Comparison of ENCODE assay signal across 25 mouse cellular contexts in genomic region chr9:9311627-9312265, GRCm38 (mm10).
DNase-seq lines count a peak whose midpoint lies in the region; ATAC-seq lines count a peak whose summit lies in the region.
"Had no signal": no experiment of that assay in that cellular context is flagged by ENCODE, and none has a peak within 500 bp of the region (broad histone marks: within the 10 kb centered on the region; RNA-seq: fewer than 3 reads in every experiment).

No protein-coding gene starts in this region.

- no peak for ATAC-seq in neural tube, embryonic 15.5 days (ENCODE audit: low FRiP score)
- no peak for ATAC-seq in embryonic facial prominence, embryonic 11.5 days (replicated peaks; ENCODE audit: insufficient number of reproducible peaks, low FRiP score, low TSS enrichment, low read depth)
- ATAC-seq: CD4-positive, CD25-positive, alpha-beta regulatory T cell, adult 4 months; forebrain, embryonic 15.5 days; liver, embryonic 12.5 days; liver, postnatal 0 days had no signal

- H3K4me1 ChIP-seq in neural tube, embryonic 15.5 days = no peaks in the 10 kb centered on the region
- H3K4me1 ChIP-seq in embryonic facial prominence, embryonic 11.5 days (ENCODE audit: control insufficient read depth, insufficient read depth, low read length) = no peaks in the 10 kb centered on the region
- H3K4me1 ChIP-seq: forebrain, embryonic 15.5 days; heart, embryonic 13.5 days; liver, embryonic 12.5 days had no signal

- H3K36me3 ChIP-seq in neural tube, embryonic 15.5 days = no peaks in the 10 kb centered on the region
- no peaks in the 10 kb centered on the region for H3K36me3 ChIP-seq in embryonic facial prominence, embryonic 11.5 days (replicated peaks; ENCODE audit: control insufficient read depth, insufficient read depth, low read depth, low read length)
- H3K36me3 ChIP-seq: embryonic facial prominence, embryonic 13.5 days; forebrain, embryonic 10.5 days; forebrain, embryonic 15.5 days; heart, embryonic 13.5 days; liver, embryonic 12.5 days had no signal

- no peak overlapping the region for H3K9ac ChIP-seq in neural tube, embryonic 15.5 days (replicated peaks)
- no peak overlapping the region for H3K9ac ChIP-seq in embryonic facial prominence, embryonic 11.5 days (replicated peaks; ENCODE audit: low read length)
- H3K9ac ChIP-seq: embryonic facial prominence, embryonic 13.5 days; forebrain, embryonic 15.5 days; heart, embryonic 13.5 days; liver, embryonic 12.5 days; liver, postnatal 0 days had no signal

- peak; percentile 14 for DNase-seq in neural tube, embryonic 10.5 days (ENCODE audit: extremely low spot score, low spot score)
- peak; percentile 20 for DNase-seq in embryo, embryonic 10 days (ENCODE audit: low spot score)
- DNase-seq in embryonic facial prominence, embryonic 11.5 days (ENCODE audit: low spot score) = peak; percentile 9
- DNase-seq in yolk sac, embryonic 10.5 days (ENCODE audit: low spot score) = peak; percentile 45
- DNase-seq in gastrocnemius, postnatal 25 days = no peak
- DNase-seq in layer of hippocampus, postnatal 10 days (ENCODE audit: low spot score in 2 of 2) = no peak
- DNase-seq: adrenal gland, postnatal 10 days; cerebellum, adult 9-10 months; heart, postnatal 10 days; kidney, adult 2 months; kidney, postnatal 36 days; left cerebral cortex, postnatal 4 days; liver, postnatal 0 days; lung, postnatal 14 days; midbrain, embryonic 14.5 days; right cerebral cortex, postnatal 4 days; thymus, postnatal 14 days had no signal

- H3K9me3 ChIP-seq in neural tube, embryonic 15.5 days (replicated peaks) = no peaks in the 10 kb centered on the region
- no peaks in the 10 kb centered on the region for H3K9me3 ChIP-seq in embryonic facial prominence, embryonic 11.5 days (replicated peaks; ENCODE audit: control insufficient read depth, low read length)
- H3K9me3 ChIP-seq: embryonic facial prominence, embryonic 13.5 days; forebrain, embryonic 10.5 days; forebrain, embryonic 15.5 days; heart, embryonic 13.5 days; liver, embryonic 12.5 days had no signal

- H3K4me2 ChIP-seq in neural tube, embryonic 15.5 days = no peak overlapping the region
- no peak overlapping the region for H3K4me2 ChIP-seq in embryonic facial prominence, embryonic 11.5 days (ENCODE audit: low read depth, low read length)
- H3K4me2 ChIP-seq: embryonic facial prominence, embryonic 13.5 days; forebrain, embryonic 15.5 days; heart, embryonic 13.5 days; liver, embryonic 12.5 days had no signal

- H3K27ac ChIP-seq in neural tube, embryonic 15.5 days (replicated peaks) = no peak overlapping the region
- H3K27ac ChIP-seq in embryonic facial prominence, embryonic 11.5 days (replicated peaks; ENCODE audit: low read depth, low read length) = no peak overlapping the region
- H3K27ac ChIP-seq: embryonic facial prominence, embryonic 13.5 days; forebrain, embryonic 15.5 days; heart, embryonic 13.5 days; layer of hippocampus, adult 2 months; liver, embryonic 12.5 days had no signal

- H3K27me3 ChIP-seq in neural tube, embryonic 15.5 days (replicated peaks) = no peaks in the 10 kb centered on the region
- no peaks in the 10 kb centered on the region for H3K27me3 ChIP-seq in embryonic facial prominence, embryonic 11.5 days (ENCODE audit: control insufficient read depth, insufficient read depth, low read length)
- H3K27me3 ChIP-seq: embryonic facial prominence, embryonic 13.5 days; forebrain, embryonic 15.5 days; heart, embryonic 13.5 days; liver, embryonic 12.5 days had no signal

- no peak overlapping the region for H3K4me3 ChIP-seq in neural tube, embryonic 15.5 days (replicated peaks)
- no peak overlapping the region for H3K4me3 ChIP-seq in embryonic facial prominence, embryonic 11.5 days (ENCODE audit: low read depth, low read length)
- H3K4me3 ChIP-seq: embryonic facial prominence, embryonic 13.5 days; forebrain, embryonic 10.5 days; forebrain, embryonic 15.5 days; heart, embryonic 13.5 days; layer of hippocampus, adult 2 months; liver, embryonic 12.5 days had no signal

- 100% methylated on average over 1 of the region's 2 CpGs for WGBS in neural tube, embryonic 15.5 days
- WGBS in embryonic facial prominence, embryonic 11.5 days = 89% methylated on average over 1 of the region's 2 CpGs

Comparison
In these comparisons a context has a peak if more than half of its experiments do, and no peak if none do; other contexts are left out.
1. DNase-seq: peak in neural tube, embryonic 10.5 days (single experiment), embryo, embryonic 10 days (single experiment), embryonic facial prominence, embryonic 11.5 days (single experiment) and yolk sac, embryonic 10.5 days (single experiment); none in gastrocnemius, postnatal 25 days (single experiment) and layer of hippocampus, postnatal 10 days (0 of 2).